Mouse (Mus musculus) forebrain, embryonic 10.5 days (tissue): Measurements from ENCODE around the gene 3425401B19Rik. TPM values are rescaled to one million over a fixed set of nuclear protein-coding genes. Genes with fewer than 3 reads are reported as not detected.
A peak's percentile ranks its signal among the peaks of the same experiment; 100 is the strongest.

ENCODE experiments used
- DNase-seq: peaks from one replicate; pipeline ENCODE4 v3.0.0-alpha.2; 2017; ENCODE audit warnings: low spot score; ENCODE audit errors: extremely low spot score
- H3K27ac ChIP-seq: fragments of 300-500 bp; sonication (generic); 2 replicates; pipeline ENCODE4 v1.5.1; 2016; ENCODE audit warnings: mild to moderate bottlenecking
- H3K27me3 ChIP-seq: fragments of 300-500 bp; sonication (generic); 2 replicates; pipeline ENCODE4 v1.6.1; 2016; ENCODE audit warnings: mild to moderate bottlenecking; ENCODE audit not compliant: poor library complexity, severe bottlenecking
- H3K36me3 ChIP-seq: fragments of 300-500 bp; sonication (generic); replicated peaks from 2 replicates; pipeline ENCODE4 v1.6.1; 2016; ENCODE audit warnings: mild to moderate bottlenecking, moderate library complexity
- H3K4me1 ChIP-seq: fragments of 300-500 bp; sonication (generic); 2 replicates; pipeline ENCODE4 v1.6.1; 2016
- H3K4me3 ChIP-seq: fragments of 300-500 bp; sonication (generic); 2 replicates; pipeline ENCODE4 v1.5.1; 2016; ENCODE audit warnings: mild to moderate bottlenecking, moderate library complexity
- H3K9me3 ChIP-seq: fragments of 300-500 bp; sonication (generic); 2 replicates; pipeline ENCODE4 v1.6.1; 2016; ENCODE audit warnings: mild to moderate bottlenecking, moderate library complexity
- WGBS: fragments of 180-500 bp; shearing (Covaris S2); methylation state at CpG from one replicate; pipeline ENCODE4 v1.1.7; 2016; 5-methylcytosine and 5-hydroxymethylcytosine counted together
- polyA plus RNA-seq: library from polyadenylated mRNA; unstranded; fragments of >200 nt; fragmentation: Nextera tagmentation; extraction: Ambion mirVana; gene quantifications from 2 replicates; pipeline ENCODE4 v1.2.1, GENCODE M21; 2016

The 3425401B19Rik gene
- polyA plus RNA-seq, 1 experiment from 2014 or later: not detected

- no peaks in the 10 kb centered on the region for H3K27me3 ChIP-seq
- H3K4me3 ChIP-seq: no peak overlapping the region
- peaks cover 8% of the 10 kb centered on the region; the same call in 1 of the 2 replicates for H3K4me1 ChIP-seq
- DNase-seq: no peak
- H3K9me3 ChIP-seq: no peaks in the 10 kb centered on the region
- H3K36me3 ChIP-seq: no peaks in the 10 kb centered on the region
- WGBS: 96% methylated on average over 2 of the region's 2 CpGs
- H3K27ac ChIP-seq: no peak overlapping the region
These were observed 11.3 kb upstream of the 3425401B19Rik start for GRCm38 (mm10) chr14:32696344-32696743.

GRCm38 (mm10) chr14:32695906-32696305 is 10.8 kb upstream of the 3425401B19Rik start:
- no peak for DNase-seq
- Histone ChIP-seq H3K36me3 (no peaks in the 10 kb centered on the region), H3K4me3 (no peak overlapping the region), H3K4me1 (peaks cover 3% of the 10 kb centered on the region; the same call in 1 of the 2 replicates), H3K27me3 (no peaks in the 10 kb centered on the region), H3K27ac (no peak overlapping the region), H3K9me3 (no peaks in the 10 kb centered on the region)
- WGBS: 86% methylated on average over 2 of the region's 2 CpGs

- H3K27me3 ChIP-seq: no peaks in the 10 kb centered on the region; the same call in 1 of the 2 replicates
- H3K27ac ChIP-seq: no peak overlapping the region
- no peaks in the 10 kb centered on the region for H3K9me3 ChIP-seq
- no peak for DNase-seq
- no peaks in the 10 kb centered on the region for H3K36me3 ChIP-seq
- WGBS: 82% methylated on average over 19 of the region's 19 CpGs
- H3K4me1 ChIP-seq: peaks cover 41% of the 10 kb centered on the region
- H3K4me3 ChIP-seq: no peak overlapping the region
These were observed 373 bp downstream of the 3425401B19Rik start for GRCm38 (mm10) chr14:32684735-32685105.

GRCm38 (mm10) chr14:32683982-32684734 is 935 bp downstream of the 3425401B19Rik start:
- H3K4me1 ChIP-seq: peaks cover 41% of the 10 kb centered on the region
- 72% methylated on average over 19 of the region's 19 CpGs for WGBS
- no peaks in the 10 kb centered on the region for H3K36me3 ChIP-seq
- H3K9me3 ChIP-seq: no peaks in the 10 kb centered on the region
- no peaks in the 10 kb centered on the region; the same call in 1 of the 2 replicates for H3K27me3 ChIP-seq
- no peak overlapping the region for H3K27ac ChIP-seq
- H3K4me3 ChIP-seq: no peak overlapping the region
- DNase-seq: no peak

- no peaks in the 10 kb centered on the region for H3K9me3 ChIP-seq
- no peak overlapping the region for H3K4me3 ChIP-seq
- H3K36me3 ChIP-seq: no peaks in the 10 kb centered on the region
- H3K4me1 ChIP-seq: peaks cover 41% of the 10 kb centered on the region
- peak overlapping the region; percentile 30; the same call in 1 of the 2 replicates for H3K27ac ChIP-seq
- H3K27me3 ChIP-seq: no peaks in the 10 kb centered on the region; the same call in 1 of the 2 replicates
- no peak for DNase-seq
- 67% methylated on average over 19 of the region's 19 CpGs for WGBS
These were observed 1.7 kb downstream of the 3425401B19Rik start for GRCm38 (mm10) chr14:32683251-32683838.

- Histone ChIP-seq H3K27ac (no peak overlapping the region), H3K4me3 (no peak overlapping the region), H3K36me3 (no peaks in the 10 kb centered on the region), H3K9me3 (no peaks in the 10 kb centered on the region), H3K4me1 (peaks cover 41% of the 10 kb centered on the region), H3K27me3 (no peaks in the 10 kb centered on the region; the same call in 1 of the 2 replicates)
- 95% methylated on average over 12 of the region's 12 CpGs for WGBS
- DNase-seq: no peak
These were observed 2.6 kb downstream of the 3425401B19Rik start for GRCm38 (mm10) chr14:32682536-32682935.

- H3K4me3 ChIP-seq: no peak overlapping the region
- no peaks in the 10 kb centered on the region for H3K9me3 ChIP-seq
- H3K36me3 ChIP-seq: no peaks in the 10 kb centered on the region
- no peak for DNase-seq
- no peaks in the 10 kb centered on the region; the same call in 1 of the 2 replicates for H3K27me3 ChIP-seq
- 62% methylated on average over 3 of the region's 3 CpGs for WGBS
- peaks cover 34% of the 10 kb centered on the region for H3K4me1 ChIP-seq
- no peak overlapping the region for H3K27ac ChIP-seq
These were observed 3.5 kb downstream of the 3425401B19Rik start for GRCm38 (mm10) chr14:32681603-32682002.

GRCm38 (mm10) chr14:32678565-32678964 is 6.5 kb downstream of the 3425401B19Rik start:
- Histone ChIP-seq H3K4me1 (peaks cover 20% of the 10 kb centered on the region), H3K27ac (no peak overlapping the region), H3K9me3 (no peaks in the 10 kb centered on the region), H3K27me3 (no peaks in the 10 kb centered on the region), H3K4me3 (no peak overlapping the region), H3K36me3 (no peaks in the 10 kb centered on the region)
- no peak for DNase-seq
- WGBS: 74% methylated on average over 3 of the region's 3 CpGs

GRCm38 (mm10) chr14:32673178-32673577 is 11.9 kb downstream of the 3425401B19Rik start:
- 62% methylated on average over 3 of the region's 3 CpGs for WGBS
- Histone ChIP-seq H3K27ac (no peak overlapping the region), H3K36me3 (no peaks in the 10 kb centered on the region), H3K9me3 (no peaks in the 10 kb centered on the region), H3K27me3 (no peaks in the 10 kb centered on the region), H3K4me3 (no peak overlapping the region), H3K4me1 (no peaks in the 10 kb centered on the region)
- DNase-seq: no peak

GRCm38 (mm10) chr14:32663099-32663498 is 22.0 kb downstream of the 3425401B19Rik start:
- Histone ChIP-seq H3K4me3 (no peak overlapping the region), H3K27ac (no peak overlapping the region)
- WGBS: 85% methylated on average over 6 of the region's 6 CpGs

GRCm38 (mm10) chr14:32659781-32660180 is 25.3 kb downstream of the 3425401B19Rik start:
- no peaks in the 10 kb centered on the region for H3K9me3 ChIP-seq
- no peak overlapping the region for H3K27ac ChIP-seq
- no peak for DNase-seq
- 87% methylated on average over 9 of the region's 9 CpGs for WGBS
- peaks cover 6% of the 10 kb centered on the region for H3K4me1 ChIP-seq
- no peak overlapping the region for H3K4me3 ChIP-seq
- H3K36me3 ChIP-seq: no peaks in the 10 kb centered on the region
- H3K27me3 ChIP-seq: peaks cover 15% of the 10 kb centered on the region

More at GRCm38 (mm10) chr14:32663099-32663498, 22.0 kb downstream of the 3425401B19Rik start:
- Histone ChIP-seq H3K36me3 (no peaks in the 10 kb centered on the region), H3K9me3 (no peaks in the 10 kb centered on the region), H3K27me3 (peaks cover 15% of the 10 kb centered on the region), H3K4me1 (peaks cover 6% of the 10 kb centered on the region)
- DNase-seq: no peak

- no peaks in the 10 kb centered on the region for H3K36me3 ChIP-seq
These were observed 46.6 kb downstream of the 3425401B19Rik start for GRCm38 (mm10) chr14:32638485-32638884.

GRCm38 (mm10) chr14:32634015-32634682 is 50.9 kb downstream of the 3425401B19Rik start:
- H3K4me3 ChIP-seq: no peak overlapping the region
- WGBS: 42% methylated on average over 11 of the region's 11 CpGs
- no peak for DNase-seq

More at GRCm38 (mm10) chr14:32638485-32638884, 46.6 kb downstream of the 3425401B19Rik start:
- H3K27ac ChIP-seq: no peak overlapping the region
- no peaks in the 10 kb centered on the region for H3K27me3 ChIP-seq
- H3K4me3 ChIP-seq: no peak overlapping the region
- DNase-seq: no peak
- WGBS: 94% methylated on average over 2 of the region's 2 CpGs
- no peaks in the 10 kb centered on the region for H3K4me1 ChIP-seq
- no peaks in the 10 kb centered on the region for H3K9me3 ChIP-seq

More at GRCm38 (mm10) chr14:32634015-32634682, 50.9 kb downstream of the 3425401B19Rik start:
- Histone ChIP-seq H3K9me3 (no peaks in the 10 kb centered on the region), H3K27ac (no peak overlapping the region), H3K36me3 (no peaks in the 10 kb centered on the region), H3K4me1 (no peaks in the 10 kb centered on the region), H3K27me3 (no peaks in the 10 kb centered on the region)
